Mouse (Mus musculus): ENCODE results near the gene Tgfbr3.

- peak; percentile 16; the same call in 1 of the 2 replicates for TF ChIP-seq CTCF (IDR thresholded peaks at IDR 0.05; ENCODE audit: low read depth)
- no peak for TF ChIP-seq EP300 (IDR thresholded peaks at IDR 0.05; ENCODE audit: low read depth)
Observed at GRCm38 (mm10) chr5:107303350-107303861, 14.0 kb upstream of the Tgfbr3 start.
